Mouse (Mus musculus) midbrain, embryonic 14.5 days (tissue): ENCODE data around the gene Notch4. TPM values are rescaled to one million over a fixed set of nuclear protein-coding genes. Genes with fewer than 3 reads are reported as not detected.
A peak's percentile ranks its signal among the peaks of the same experiment; 100 is the strongest.

Experiments used
- ATAC-seq: fragments of 200-750 bp; cut with Nextera tagmentation; 2 replicates; pipeline ENCODE4 v1.8.0; 2017; ENCODE audit warnings: moderate number of reproducible peaks, moderate library complexity; ENCODE audit not compliant: low FRiP score, low TSS enrichment
- DNase-seq: peaks from one replicate; pipeline ENCODE4 v3.0.0-alpha.2; 2015
- H3K27ac ChIP-seq: fragments of 300-500 bp; sonication (generic); replicated peaks from 2 replicates; pipeline ENCODE4 v1.5.1; 2014; ENCODE audit warnings: mild to moderate bottlenecking, low read depth, low read length, moderate library complexity
- H3K27me3 ChIP-seq: fragments of 300-500 bp; sonication (generic); 2 replicates; pipeline ENCODE4 v1.6.1; 2014; ENCODE audit warnings: low read length, control low read depth, mixed read lengths; ENCODE audit not compliant: control insufficient read depth, insufficient read depth
- H3K36me3 ChIP-seq: fragments of 300-500 bp; sonication (generic); 2 replicates; pipeline ENCODE4 v1.6.1; 2014; ENCODE audit warnings: low read length, control low read depth; ENCODE audit not compliant: control insufficient read depth, insufficient read depth
- H3K4me1 ChIP-seq: fragments of 300-500 bp; sonication (generic); 2 replicates; pipeline ENCODE4 v1.6.1; 2014; ENCODE audit warnings: mild to moderate bottlenecking, antibody characterized with exemption, low read length, control low read depth; ENCODE audit not compliant: control insufficient read depth, insufficient read depth
- H3K4me2 ChIP-seq: fragments of 300-500 bp; sonication (generic); 2 replicates; pipeline ENCODE4 v1.6.1; 2014; ENCODE audit warnings: mild to moderate bottlenecking, low read length, moderate library complexity
- H3K4me3 ChIP-seq: fragments of 300-500 bp; sonication (generic); replicated peaks from 2 replicates; pipeline ENCODE4 v1.5.1; 2014; ENCODE audit warnings: low read depth, low read length
- H3K9ac ChIP-seq: fragments of 300-500 bp; sonication (generic); replicated peaks from 2 replicates; pipeline ENCODE4 v1.6.1; 2014; ENCODE audit warnings: mild to moderate bottlenecking, low read length, moderate library complexity
- H3K9me3 ChIP-seq: fragments of 300-500 bp; sonication (generic); 2 replicates; pipeline ENCODE4 v1.6.1; 2016; ENCODE audit warnings: low read length, control low read depth, mixed read lengths; ENCODE audit not compliant: control insufficient read depth
- WGBS: fragments of 180-500 bp; shearing (Covaris S2); extraction: QIAGEN DNeasy Blood & Tissue Kit; methylation state at CpG from one replicate; pipeline ENCODE4 v1.1.7; 2014; 5-methylcytosine and 5-hydroxymethylcytosine counted together
- polyA plus RNA-seq: library from polyadenylated mRNA; unstranded; fragments of >200 nt; fragmentation: Nextera tagmentation; extraction: Ambion mirVana; gene quantifications from 2 replicates; pipeline ENCODE4 v1.2.1, GENCODE M21; 2014

Notch4 gene
- polyA plus RNA-seq, 1 experiment from 2014 or later = 10.3 TPM

- H3K36me3 ChIP-seq = peaks cover 57% of the 10 kb centered on the region
- 10% methylated on average over 6 of the region's 6 CpGs for WGBS
- no peaks in the 10 kb centered on the region for H3K9me3 ChIP-seq
- H3K9ac ChIP-seq = no peak overlapping the region
- H3K27me3 ChIP-seq = no peaks in the 10 kb centered on the region
- DNase-seq (peak; percentile 77), ATAC-seq (no peak)
- H3K4me3 ChIP-seq = no peak overlapping the region
- H3K27ac ChIP-seq = no peak overlapping the region
- no peak overlapping the region for H3K4me2 ChIP-seq
- H3K4me1 ChIP-seq = no peaks in the 10 kb centered on the region
Observed at GRCm38 (mm10) chr17:34618999-34619398, 54.9 kb downstream of the Notch4 start.

- Histone ChIP-seq H3K4me3 (no peak overlapping the region), H3K9ac (no peak overlapping the region), H3K27ac (no peak overlapping the region), H3K27me3 (no peaks in the 10 kb centered on the region), H3K4me1 (peaks cover 2% of the 10 kb centered on the region), H3K9me3 (no peaks in the 10 kb centered on the region), H3K36me3 (peaks cover 38% of the 10 kb centered on the region), H3K4me2 (no peak overlapping the region)
- ATAC-seq (no peak), DNase-seq (no peak)
- 93% methylated on average over 8 of the region's 8 CpGs for WGBS
Observed at GRCm38 (mm10) chr17:34621006-34621405, 56.9 kb downstream of the Notch4 start.

GRCm38 (mm10) chr17:34623161-34623560 is 59.1 kb downstream of the Notch4 start:
- WGBS = 88% methylated on average over 9 of the region's 9 CpGs
- H3K27ac ChIP-seq = no peak overlapping the region

GRCm38 (mm10) chr17:34624981-34625380 is 60.9 kb downstream of the Notch4 start:
- Histone ChIP-seq H3K36me3 (peaks cover 24% of the 10 kb centered on the region), H3K4me3 (no peak overlapping the region), H3K27ac (no peak overlapping the region), H3K4me2 (no peak overlapping the region), H3K9ac (no peak overlapping the region), H3K27me3 (no peaks in the 10 kb centered on the region), H3K9me3 (no peaks in the 10 kb centered on the region), H3K4me1 (peaks cover 27% of the 10 kb centered on the region)
- WGBS = 94% methylated on average over 3 of the region's 3 CpGs
- ATAC-seq = no peak
- DNase-seq = no peak

More at GRCm38 (mm10) chr17:34623161-34623560, 59.1 kb downstream of the Notch4 start:
- ATAC-seq (no peak), DNase-seq (no peak)
- Histone ChIP-seq H3K9me3 (no peaks in the 10 kb centered on the region), H3K9ac (no peak overlapping the region), H3K36me3 (peaks cover 24% of the 10 kb centered on the region), H3K27me3 (no peaks in the 10 kb centered on the region), H3K4me1 (peaks cover 14% of the 10 kb centered on the region), H3K4me2 (no peak overlapping the region), H3K4me3 (no peak overlapping the region)

GRCm38 (mm10) chr17:34626062-34626772 is 62.1 kb downstream of the Notch4 start:
- H3K27me3 ChIP-seq = peaks cover 4% of the 10 kb centered on the region; the same call in 1 of the 2 replicates
- peak overlapping the region; percentile 90 for H3K4me2 ChIP-seq
- no peak for DNase-seq
- H3K27ac ChIP-seq = peak overlapping the region; percentile 93
- peaks cover 19% of the 10 kb centered on the region for H3K36me3 ChIP-seq
- H3K4me3 ChIP-seq = peak overlapping the region; percentile 71
- 49% methylated on average over 16 of the region's 16 CpGs for WGBS
- no peak for ATAC-seq
- peak overlapping the region; percentile 68 for H3K9ac ChIP-seq
- peaks cover 39% of the 10 kb centered on the region for H3K4me1 ChIP-seq
- H3K9me3 ChIP-seq = no peaks in the 10 kb centered on the region

GRCm38 (mm10) chr17:34626773-34627092 is 62.7 kb downstream of the Notch4 start:
- H3K36me3 ChIP-seq = peaks cover 14% of the 10 kb centered on the region
- H3K27me3 ChIP-seq = peaks cover 10% of the 10 kb centered on the region; the same call in 1 of the 2 replicates
- peak overlapping the region; percentile 93 for H3K27ac ChIP-seq
- H3K9ac ChIP-seq = peak overlapping the region; percentile 68
- peak overlapping the region; percentile 90 for H3K4me2 ChIP-seq
- peaks cover 44% of the 10 kb centered on the region for H3K4me1 ChIP-seq
- DNase-seq (peak; percentile 82), ATAC-seq (peak; percentile 31)
- H3K4me3 ChIP-seq = peak overlapping the region; percentile 71
- WGBS = under 1% methylated on average over 18 of the region's 18 CpGs
- no peaks in the 10 kb centered on the region for H3K9me3 ChIP-seq

GRCm38 (mm10) chr17:34627093-34627942 is 63.2 kb downstream of the Notch4 start:
- H3K4me3 ChIP-seq = peak overlapping the region; percentile 71
- peak overlapping the region; percentile 93 for H3K27ac ChIP-seq
- ATAC-seq (peak; percentile 78), DNase-seq (peak; percentile 94)
- H3K4me1 ChIP-seq = peaks cover 50% of the 10 kb centered on the region
- H3K4me2 ChIP-seq = peak overlapping the region; percentile 90
- H3K9ac ChIP-seq = peak overlapping the region; percentile 68
- no peaks in the 10 kb centered on the region for H3K9me3 ChIP-seq
- peaks cover 11% of the 10 kb centered on the region; the same call in 1 of the 2 replicates for H3K27me3 ChIP-seq
- peaks cover 9% of the 10 kb centered on the region for H3K36me3 ChIP-seq
- 0% methylated on average over 40 of the region's 45 CpGs for WGBS

GRCm38 (mm10) chr17:34627943-34628643 is 64.0 kb downstream of the Notch4 start, which contains the start of gene Ppt2:
TSS of gene Ppt2 (minus strand) at chr17:34628510.
- peak within 1 kb of the TSS; percentile 93 for H3K27ac ChIP-seq
- H3K36me3 ChIP-seq = peaks cover 1% of the 10 kb centered on the region; the same call in 1 of the 2 replicates
- WGBS = 6% methylated on average over 29 of the region's 29 CpGs
- H3K27me3 ChIP-seq = peaks cover 14% of the 10 kb centered on the region; the same call in 1 of the 2 replicates
- H3K9me3 ChIP-seq = no peaks in the 10 kb centered on the region
- ATAC-seq (no peak), DNase-seq (peak; percentile 53)
- H3K4me3 ChIP-seq = peak within 1 kb of the TSS; percentile 71
- H3K4me1 ChIP-seq = peaks cover 53% of the 10 kb centered on the region
- H3K4me2 ChIP-seq = peak within 1 kb of the TSS; percentile 90
- peak within 1 kb of the TSS; percentile 68 for H3K9ac ChIP-seq
